Mouse (Mus musculus) stomach, postnatal 0 days (tissue): ENCODE results near the gene Mical3.

Source experiments
- CTCF ChIP-seq: IDR thresholded peaks from 2 replicates; pipeline ENCODE4 v1.5.1; 2016; ENCODE audit warnings: antibody characterized with exemption, low read depth, mild to moderate bottlenecking, moderate library complexity
- EP300 ChIP-seq: optimal IDR thresholded peaks from 2 replicates; pipeline ENCODE3; 2016; ENCODE audit warnings: antibody characterized with exemption

DNA sequence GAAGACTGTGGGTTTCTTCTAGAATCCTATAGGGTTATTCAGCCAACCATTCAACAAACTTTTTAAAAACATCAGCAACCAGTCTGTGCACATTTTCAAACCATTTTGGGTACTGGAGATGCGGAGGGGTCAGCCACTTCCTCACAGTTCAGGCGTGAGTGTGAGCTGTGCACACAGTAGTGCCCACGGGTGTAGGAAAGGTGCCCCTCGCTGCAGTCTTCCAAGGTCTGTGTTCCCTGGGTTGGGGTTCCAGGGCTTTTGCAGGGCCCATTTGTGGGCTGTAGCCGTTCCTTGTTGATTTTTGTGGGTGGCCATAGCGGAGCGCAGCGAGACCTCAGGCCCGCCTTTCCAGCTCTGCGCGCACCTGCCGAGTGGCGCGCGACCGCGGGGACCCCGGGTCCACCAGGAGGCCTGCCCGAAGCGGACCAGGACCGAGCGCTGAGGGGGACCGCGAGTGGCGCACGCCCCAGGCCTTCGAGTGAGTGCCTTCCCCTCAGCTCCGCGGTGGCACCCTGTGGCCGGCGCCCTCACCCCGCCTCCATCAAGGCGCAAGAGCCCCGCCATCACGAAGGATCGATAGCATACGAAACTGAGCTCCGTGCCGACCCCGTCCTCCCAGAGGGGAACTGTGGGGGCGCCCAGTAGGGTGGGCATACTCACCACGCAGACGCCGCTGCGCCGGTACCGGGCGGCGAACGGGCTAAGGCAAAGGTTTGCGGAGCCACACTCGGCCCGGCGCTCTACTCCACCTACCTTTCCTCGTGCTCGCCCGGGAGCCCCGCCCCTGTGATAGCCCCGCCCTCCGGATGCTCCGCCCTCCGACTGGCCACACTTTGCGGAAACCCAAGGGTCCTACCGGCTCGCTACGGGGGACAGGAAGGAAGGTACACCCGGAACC is 214.5 kb downstream of the Mical3 start, which contains the start of gene Bid:
- no peak for TF ChIP-seq EP300
- TF ChIP-seq CTCF, result no peak
